Mouse (Mus musculus): ENCODE results near the gene Adck2.

Adck2 gene

GRCm38 (mm10) chr6:39556900-39557659 lies 16.6 kb upstream of the Adck2 start:
- in situ Hi-C loops (cut with MboI; ENCODE audit: unreplicated experiment in 2 of 2): loop anchor here (25.0 kb wide), 2 partner anchors 195 to 370 kb away; no protein-coding TSS in a partner anchor

GRCm38 (mm10) chr6:39557723-39558261 lies 15.9 kb upstream of the Adck2 start, which contains the start of gene Dennd2a:
Gene Dennd2a, minus strand, starts transcription at chr6:39557867.
- in situ Hi-C loops (cut with MboI; ENCODE audit: unreplicated experiment in 2 of 2): loop anchor here (25.0 kb wide), 2 partner anchors 195 to 370 kb away; no protein-coding TSS in a partner anchor

GRCm38 (mm10) chr6:39559276-39559939 lies 14.3 kb upstream of the Adck2 start:
- in situ Hi-C loops (cut with MboI; ENCODE audit: unreplicated experiment in 2 of 2): loop anchor here (25.0 kb wide), 2 partner anchors 197 to 372 kb away; no protein-coding TSS in a partner anchor

GRCm38 (mm10) chr6:39562166-39563015 lies 11.3 kb upstream of the Adck2 start:
- in situ Hi-C loops (cut with MboI; ENCODE audit: unreplicated experiment in 2 of 2): loop anchor here (5.0 to 25.0 kb wide), 4 partner anchors 95 to 378 kb away; no protein-coding TSS in a partner anchor

GRCm38 (mm10) chr6:39567528-39567927 lies 6.1 kb upstream of the Adck2 start:
- in situ Hi-C loops (cut with MboI; ENCODE audit: unreplicated experiment in 2 of 2): loop anchor here (5.0 to 25.0 kb wide), 5 partner anchors 100 to 383 kb away; no protein-coding TSS in a partner anchor

GRCm38 (mm10) chr6:39570426-39570825 lies 3.2 kb upstream of the Adck2 start:
- in situ Hi-C loops (cut with MboI; ENCODE audit: unreplicated experiment in 2 of 2): loop anchor here (10.0 to 25.0 kb wide), 4 partner anchors 154 to 754 kb away; partner anchors contain the start of genes Agk (in 1 of the 2) and Braf (in 1 of the 2)

GRCm38 (mm10) chr6:39574555-39574869 lies 839 bp downstream of the Adck2 start:
- in situ Hi-C loops (cut with MboI; ENCODE audit: unreplicated experiment in 2 of 2): loop anchor here (10.0 to 25.0 kb wide), 4 partner anchors 150 to 750 kb away; partner anchors contain the start of genes Agk (in 1 of the 2) and Braf (in 1 of the 2)

GRCm38 (mm10) chr6:39574951-39575350 lies 1.3 kb downstream of the Adck2 start:
- in situ Hi-C loops (cut with MboI; ENCODE audit: unreplicated experiment in 2 of 2): loop anchor here (10.0 to 25.0 kb wide), 4 partner anchors 150 to 750 kb away; partner anchors contain the start of genes Agk (in 1 of the 2) and Braf (in 1 of the 2)

GRCm38 (mm10) chr6:39579552-39579951 lies 5.9 kb downstream of the Adck2 start:
- in situ Hi-C loops (cut with MboI; ENCODE audit: unreplicated experiment in 2 of 2): loop anchor here (10.0 kb wide), 2 partner anchors 145 to 745 kb away; partner anchors contain the start of genes Agk (in 1 of the 2) and Braf (in 1 of the 2)

GRCm38 (mm10) chr6:39580558-39580957 lies 6.9 kb downstream of the Adck2 start:
- in situ Hi-C loops (cut with MboI; ENCODE audit: unreplicated experiment in 2 of 2): no loop called here

GRCm38 (mm10) chr6:39581087-39581784 lies 7.6 kb downstream of the Adck2 start:
- in situ Hi-C loops (cut with MboI; ENCODE audit: unreplicated experiment in 2 of 2): no loop called here

- in situ Hi-C loops (cut with MboI; ENCODE audit: unreplicated experiment in 2 of 2): no loop called here
Observed at GRCm38 (mm10) chr6:39585517-39585916, 11.8 kb downstream of the Adck2 start, which contains the start of gene Gm42420. Gene Gm42420, plus strand, starts transcription at chr6:39585753.

GRCm38 (mm10) chr6:39591481-39591880 lies 17.8 kb downstream of the Adck2 start:
- in situ Hi-C loops (cut with MboI; ENCODE audit: unreplicated experiment in 2 of 2): no loop called here

GRCm38 (mm10) chr6:39592401-39593214 lies 18.9 kb downstream of the Adck2 start, which contains the start of gene Ndufb2:
Gene Ndufb2, plus strand, starts transcription at chr6:39592574.
- in situ Hi-C loops (cut with MboI; ENCODE audit: unreplicated experiment in 2 of 2): no loop called here

GRCm38 (mm10) chr6:39600851-39601250 lies 27.2 kb downstream of the Adck2 start:
- in situ Hi-C loops (cut with MboI; ENCODE audit: unreplicated experiment in 2 of 2): loop anchor here in 1 of 2 experiments (25.0 kb wide), 1 partner anchor 861 kb away; the partner anchor contains the start of gene Ssbp1

GRCm38 (mm10) chr6:39601828-39602227 lies 28.2 kb downstream of the Adck2 start:
- in situ Hi-C loops (cut with MboI; ENCODE audit: unreplicated experiment in 2 of 2): loop anchor here in 1 of 2 experiments (25.0 kb wide), 1 partner anchor 860 kb away; the partner anchor contains the start of gene Ssbp1

GRCm38 (mm10) chr6:39604565-39604964 lies 30.9 kb downstream of the Adck2 start:
- in situ Hi-C loops (cut with MboI; ENCODE audit: unreplicated experiment in 2 of 2): loop anchor here in 1 of 2 experiments (25.0 kb wide), 1 partner anchor 858 kb away; the partner anchor contains the start of gene Ssbp1

- in situ Hi-C loops (cut with MboI; ENCODE audit: unreplicated experiment in 2 of 2): loop anchor here in 1 of 2 experiments (25.0 kb wide), 1 partner anchor 856 kb away; the partner anchor contains the start of gene Ssbp1
Observed at GRCm38 (mm10) chr6:39606056-39606455, 32.4 kb downstream of the Adck2 start.

Data from v-Abl transformed pro-B cells (cell line).